Mouse (Mus musculus) E14TG2a.4 (cell line): Measurements from ENCODE around the gene Atg2a.

Experiments used
- CTCF ChIP-seq: conservative IDR thresholded peaks from 2 replicates; pipeline ENCODE4 v1.5.1; 2014; ENCODE audit warnings: low read length
- NANOG ChIP-seq: IDR thresholded peaks from 2 replicates; pipeline ENCODE4 v1.6.1; 2014; ENCODE audit warnings: borderline replicate concordance, low read length, mixed read lengths
- POU5F1 ChIP-seq: IDR thresholded peaks from 2 replicates; pipeline ENCODE4 v1.6.1; 2014; ENCODE audit warnings: low read length, borderline replicate concordance

GRCm38 (mm10) chr19:6233647-6234046, 7.8 kb upstream of the Atg2a start:
- TF ChIP-seq CTCF, result no peak
- no peak for TF ChIP-seq NANOG
- TF ChIP-seq POU5F1, result no peak
